Mouse (Mus musculus) C2C12 (cell line): ENCODE measurements around the gene Mks1.

ENCODE experiments used
- CEBPB ChIP-seq: IDR thresholded peaks from one replicate; pipeline ENCODE4 v1.6.1; 2011; ENCODE audit warnings: low read depth, mild to moderate bottlenecking, control low read depth, moderate library complexity
- CTCF ChIP-seq: IDR thresholded peaks from one replicate; pipeline ENCODE4 v1.5.1; 2011; ENCODE audit not compliant: control insufficient read depth, insufficient read depth, insufficient read length
- FOSL1 ChIP-seq: IDR thresholded peaks from one replicate; pipeline ENCODE4 v1.8.0; 2011; ENCODE audit warnings: mild to moderate bottlenecking, low read length; ENCODE audit not compliant: poor library complexity, insufficient read depth, severe bottlenecking
- USF1 ChIP-seq: IDR thresholded peaks from one replicate; pipeline ENCODE4 v1.6.1; 2011; ENCODE audit warnings: low read depth, mild to moderate bottlenecking, control low read depth, moderate library complexity

DNA sequence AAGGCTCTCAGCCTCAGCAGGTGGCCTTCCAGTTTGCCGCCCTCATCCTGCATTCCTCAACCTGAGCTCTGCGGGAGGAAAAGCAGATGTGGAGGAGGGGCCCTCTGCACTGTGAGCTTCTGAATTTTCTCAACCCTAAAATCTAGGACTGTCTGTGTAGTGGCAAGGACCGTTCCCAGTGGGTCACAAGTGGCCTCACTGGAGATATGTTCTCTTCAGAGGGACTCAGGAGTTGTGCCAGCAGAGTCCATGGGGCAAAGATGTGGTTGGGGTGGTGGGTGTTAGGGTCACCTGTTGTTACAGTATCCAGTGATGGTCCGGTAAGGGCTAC is 35.6 kb upstream of the Mks1 start:
- no peak for TF ChIP-seq USF1
- TF ChIP-seq CTCF, result no peak
- TF ChIP-seq CEBPB, result no peak
- TF ChIP-seq FOSL1, result no peak
